Mouse (Mus musculus) megakaryocyte, embryonic 14.5 days (primary cell): ENCODE results near the gene Opcml.

Experiments used
- FLI1 ChIP-seq: IDR thresholded peaks from 2 replicates; pipeline ENCODE4 v1.6.1; 2012; ENCODE audit warnings: low read length, inconsistent platforms, mixed read lengths
- GATA1 ChIP-seq: IDR thresholded peaks from 3 replicates; pipeline ENCODE4 v1.6.1; 2012; ENCODE audit warnings: mixed read lengths, low read length, inconsistent platforms, borderline replicate concordance

GRCm38 (mm10) chr9:27982576-27982975, 192.0 kb downstream of the Opcml start:
- TF ChIP-seq GATA1 (no peak), FLI1 (no peak)
